Mouse (Mus musculus): Measurements from ENCODE around the gene Wdr66.
"Not testable (repeated sequence)": the region's sequence is repeated elsewhere in the genome, so short reads cannot be mapped to it uniquely, and the experiment has no call there.

Gene Wdr66

GRCm38 (mm10) chr5:123251834-123252233 is at the start of gene Wdr66:
Wdr66 (plus strand) TSS chr5:123252102.
- DNase-seq, result peak; percentile 79 to 83

DNA sequence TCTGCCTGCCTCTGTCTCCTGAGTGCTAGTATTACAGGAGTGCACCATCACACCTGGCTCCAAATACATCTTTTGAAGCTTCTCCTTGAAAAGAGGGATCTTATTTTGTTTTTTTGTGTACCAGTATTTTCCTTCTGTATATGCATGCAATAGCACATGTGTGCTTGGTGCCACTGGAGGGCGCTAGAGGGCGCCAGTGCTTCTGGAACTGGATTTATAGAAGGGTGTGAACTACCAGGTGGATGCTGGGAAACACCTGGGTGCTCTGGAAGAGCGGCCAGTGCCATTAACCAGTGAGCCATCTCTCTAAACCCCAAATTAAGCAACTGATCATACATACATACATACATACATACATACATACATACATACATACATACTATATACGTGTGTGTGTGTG is 49.1 kb upstream of the Wdr66 start:
- DNase-seq, result not testable (repeated sequence)

DNA sequence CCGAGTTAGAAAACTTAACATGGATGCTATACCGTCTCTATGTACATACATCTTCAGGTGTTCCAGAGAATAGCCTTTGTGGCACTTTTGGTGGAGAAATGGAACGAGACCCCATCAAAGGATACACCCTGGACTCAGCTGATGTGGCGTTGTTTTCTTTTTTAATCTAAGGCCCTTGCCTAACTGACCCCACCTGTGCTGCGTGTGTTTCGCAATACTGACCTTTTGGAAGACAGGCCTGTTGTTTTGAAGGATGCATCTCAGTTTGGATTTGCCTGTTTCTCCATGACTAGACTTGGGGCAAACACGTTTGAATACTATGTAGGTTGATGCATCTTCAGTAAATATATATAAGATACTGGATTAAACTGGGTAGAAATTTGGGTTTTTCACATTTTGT is 48.3 kb upstream of the Wdr66 start:
- DNase-seq, result not testable (repeated sequence)

GRCm38 (mm10) chr5:123222346-123223050 is 29.4 kb upstream of the Wdr66 start:
- DNase-seq, result not testable (repeated sequence)

GRCm38 (mm10) chr5:123223051-123223410 is 28.9 kb upstream of the Wdr66 start:
- DNase-seq, result no peak

- not testable (repeated sequence) for DNase-seq
These were observed 28.0 kb upstream of the Wdr66 start for GRCm38 (mm10) chr5:123223861-123224260.

DNA sequence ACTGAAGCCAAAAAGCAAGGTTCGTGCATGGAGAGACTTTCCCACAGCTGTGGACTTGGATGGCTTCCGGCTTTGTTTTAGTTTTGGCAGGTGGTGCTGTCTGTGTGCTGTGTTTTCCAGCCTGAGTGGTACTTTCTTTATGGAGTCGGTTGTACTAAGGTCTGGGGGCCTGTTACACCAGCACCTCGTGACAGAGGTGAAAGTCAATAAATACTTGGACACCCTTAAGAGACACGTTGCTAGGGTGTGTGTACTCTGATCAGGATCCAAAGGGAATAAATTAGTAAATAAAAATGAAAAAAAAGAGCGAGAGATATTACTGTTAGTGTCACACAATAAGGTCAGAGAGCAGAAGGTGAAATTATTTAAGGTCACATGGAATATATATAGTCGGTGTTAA is 25.1 kb upstream of the Wdr66 start:
- no peak for DNase-seq

DNA sequence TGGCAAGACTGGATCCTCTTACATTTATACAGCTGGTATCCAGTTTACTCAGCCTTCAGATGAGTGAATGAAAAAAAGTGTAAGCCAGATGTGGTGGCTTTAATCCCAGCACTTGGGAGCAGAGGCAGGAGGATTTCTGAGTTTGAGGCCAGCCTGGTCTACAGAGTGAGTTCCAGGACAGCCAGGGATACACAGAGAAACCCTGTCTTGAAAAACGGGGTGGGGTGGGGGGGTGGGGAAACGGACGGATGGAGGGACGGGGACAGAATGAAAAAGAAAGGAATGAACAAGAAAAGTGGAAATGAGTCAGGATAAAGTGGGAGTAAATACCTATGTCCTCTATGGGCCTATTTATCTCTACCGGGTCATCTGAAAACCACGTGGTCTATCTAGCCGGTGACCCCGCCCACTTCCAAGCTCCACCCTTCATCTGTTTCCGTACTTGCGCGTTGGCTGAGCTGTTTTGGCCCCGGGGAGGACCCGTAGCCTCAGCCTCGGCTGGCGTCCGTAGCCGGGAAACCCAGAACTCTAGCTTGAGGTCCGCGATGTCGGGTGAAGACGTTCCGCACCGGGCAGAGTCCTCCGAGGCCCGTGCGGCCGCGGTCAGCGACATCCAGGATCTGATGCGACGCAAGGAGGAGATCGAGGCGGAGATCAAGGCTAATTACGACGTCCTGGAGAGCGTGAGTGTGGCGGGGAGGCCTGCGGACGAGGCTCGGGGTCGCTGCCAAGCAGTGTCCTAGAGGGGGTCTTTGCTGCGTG is 24.0 kb upstream of the Wdr66 start:
- DNase-seq, result peak; percentile 98

DNA sequence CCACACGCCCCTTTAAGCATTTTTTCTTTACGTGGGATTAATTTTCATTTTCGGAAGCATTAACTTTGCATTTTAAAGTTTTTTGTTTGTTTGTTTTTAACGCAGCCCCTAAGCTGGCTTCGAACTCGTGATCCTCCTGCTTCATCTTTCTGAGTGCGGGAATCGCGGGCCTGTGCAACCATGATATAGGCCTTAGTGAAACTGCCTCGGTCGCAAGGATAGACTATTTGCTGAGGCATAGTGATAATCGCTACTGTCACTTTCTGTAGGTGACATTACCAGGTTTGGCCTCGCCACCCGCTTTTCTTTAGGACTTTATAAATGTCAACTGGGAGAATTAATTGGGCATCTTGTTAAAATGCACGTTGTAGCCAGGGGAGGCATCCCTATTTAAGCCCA is 23.4 kb upstream of the Wdr66 start:
- no peak for DNase-seq

GRCm38 (mm10) chr5:123229296-123229695 is 22.6 kb upstream of the Wdr66 start:
- DNase-seq, result no peak

DNA sequence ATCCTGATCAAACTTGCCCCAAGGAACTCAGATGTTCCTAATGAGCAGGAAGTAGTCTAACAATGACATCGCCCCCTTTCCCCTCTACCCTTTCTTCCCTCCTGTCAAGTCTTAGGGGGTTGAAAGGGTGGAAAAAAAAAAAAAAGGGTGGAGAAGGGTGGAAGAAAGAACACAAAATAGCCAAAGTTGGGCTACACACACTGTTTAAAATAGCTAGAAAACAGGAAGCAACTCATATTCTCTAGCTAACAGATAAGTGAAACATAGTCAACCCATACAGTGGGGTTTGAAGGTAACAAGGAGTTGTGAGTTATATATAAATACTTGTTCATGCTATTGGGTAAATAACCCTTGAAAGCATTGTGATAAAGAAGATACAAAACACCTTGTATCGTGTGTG is 19.7 kb upstream of the Wdr66 start:
- no peak for DNase-seq

- DNase-seq, result peak; percentile 45 to 62
These were observed 16.2 kb upstream of the Wdr66 start for GRCm38 (mm10) chr5:123235731-123236130.

DNA sequence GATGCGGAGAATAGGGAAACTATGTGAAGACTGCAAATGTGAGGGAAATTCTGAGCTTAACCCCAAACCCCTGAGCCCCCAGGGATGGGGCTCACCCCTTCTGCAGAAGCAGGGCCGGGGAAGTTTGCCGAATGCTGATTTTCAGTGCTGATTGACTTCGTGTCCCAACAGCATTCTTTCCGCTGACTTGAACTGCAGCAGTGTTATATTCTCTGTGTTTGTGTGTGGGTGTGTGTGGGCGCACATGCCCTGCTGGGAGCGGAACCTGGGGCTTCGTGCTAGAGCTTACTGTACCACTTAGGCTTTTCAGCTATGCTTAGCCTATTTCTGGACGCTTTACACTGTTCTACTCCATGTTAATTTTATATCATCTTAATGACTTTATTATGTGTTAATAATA is 15.5 kb upstream of the Wdr66 start:
- DNase-seq, result no peak

DNA sequence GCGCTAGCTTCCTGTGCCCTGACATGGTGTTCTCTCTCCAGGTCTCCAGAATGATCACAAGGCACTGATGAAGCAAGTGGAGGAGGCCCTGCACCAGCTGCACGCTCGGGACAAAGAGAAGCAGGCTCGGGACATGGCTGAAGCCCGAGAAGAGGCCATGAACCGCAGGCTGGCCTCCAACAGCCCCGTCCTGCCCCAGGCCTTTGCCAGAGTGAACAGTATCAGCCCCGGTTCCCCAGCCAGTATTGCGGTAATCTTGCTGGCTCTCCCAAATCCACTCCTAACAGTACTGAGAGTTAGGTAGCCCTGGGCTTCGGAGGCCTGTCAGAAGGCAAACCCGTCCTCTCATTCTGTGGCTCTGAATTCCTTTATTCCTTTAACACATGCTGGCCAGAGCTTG is 12.4 kb upstream of the Wdr66 start:
- no peak for DNase-seq

- peak; percentile 66 to 70 for DNase-seq
These were observed 6.4 kb upstream of the Wdr66 start for GRCm38 (mm10) chr5:123245518-123245917.

- no peak for DNase-seq
These were observed 512 bp upstream of the Wdr66 start for GRCm38 (mm10) chr5:123251390-123251789.

- peak; percentile 50 to 52 for DNase-seq
These were observed 5.2 kb downstream of the Wdr66 start for GRCm38 (mm10) chr5:123256841-123257755.

GRCm38 (mm10) chr5:123258990-123259389 is 7.1 kb downstream of the Wdr66 start:
- peak; percentile 83 to 84 for DNase-seq

DNA sequence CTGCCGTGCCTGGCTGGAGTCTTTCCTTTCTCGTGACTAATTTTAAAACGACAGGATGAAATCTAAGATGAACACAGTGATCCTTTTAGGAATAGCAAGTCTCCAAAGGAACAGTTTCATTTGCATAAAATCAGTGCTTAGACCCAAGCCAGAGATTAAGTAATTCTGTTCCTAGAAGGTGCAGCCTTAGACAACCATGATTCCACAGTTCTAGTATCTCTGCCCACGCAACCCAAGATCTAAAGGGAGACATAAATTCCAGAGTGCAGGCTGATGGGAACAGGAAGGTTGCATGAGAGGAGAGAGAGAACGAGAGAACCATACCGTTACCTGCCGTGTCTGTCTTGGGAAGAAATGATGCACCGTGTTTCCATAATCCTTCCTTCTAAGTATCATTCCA is 8.8 kb downstream of the Wdr66 start:
- DNase-seq, result no peak

DNA sequence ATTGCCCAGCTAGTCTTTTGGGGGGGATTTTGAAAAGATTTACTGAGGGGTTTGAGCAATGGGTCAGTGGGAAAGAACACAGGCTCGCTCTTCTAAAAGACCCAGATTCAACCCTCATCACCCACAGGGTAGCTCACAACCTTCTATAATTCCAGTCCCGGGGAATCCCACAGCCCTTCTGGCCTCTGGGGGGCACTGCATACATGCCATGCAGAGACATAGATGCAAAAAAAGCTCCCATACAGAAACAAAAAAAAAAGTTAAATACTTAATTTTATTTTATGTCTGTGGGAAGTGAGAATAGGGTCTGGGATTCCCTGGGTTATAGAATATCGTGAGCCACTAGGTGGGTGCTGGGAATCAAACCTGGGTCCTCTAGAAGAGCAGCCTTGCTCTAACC is 15.0 kb downstream of the Wdr66 start:
- no peak for DNase-seq

DNA sequence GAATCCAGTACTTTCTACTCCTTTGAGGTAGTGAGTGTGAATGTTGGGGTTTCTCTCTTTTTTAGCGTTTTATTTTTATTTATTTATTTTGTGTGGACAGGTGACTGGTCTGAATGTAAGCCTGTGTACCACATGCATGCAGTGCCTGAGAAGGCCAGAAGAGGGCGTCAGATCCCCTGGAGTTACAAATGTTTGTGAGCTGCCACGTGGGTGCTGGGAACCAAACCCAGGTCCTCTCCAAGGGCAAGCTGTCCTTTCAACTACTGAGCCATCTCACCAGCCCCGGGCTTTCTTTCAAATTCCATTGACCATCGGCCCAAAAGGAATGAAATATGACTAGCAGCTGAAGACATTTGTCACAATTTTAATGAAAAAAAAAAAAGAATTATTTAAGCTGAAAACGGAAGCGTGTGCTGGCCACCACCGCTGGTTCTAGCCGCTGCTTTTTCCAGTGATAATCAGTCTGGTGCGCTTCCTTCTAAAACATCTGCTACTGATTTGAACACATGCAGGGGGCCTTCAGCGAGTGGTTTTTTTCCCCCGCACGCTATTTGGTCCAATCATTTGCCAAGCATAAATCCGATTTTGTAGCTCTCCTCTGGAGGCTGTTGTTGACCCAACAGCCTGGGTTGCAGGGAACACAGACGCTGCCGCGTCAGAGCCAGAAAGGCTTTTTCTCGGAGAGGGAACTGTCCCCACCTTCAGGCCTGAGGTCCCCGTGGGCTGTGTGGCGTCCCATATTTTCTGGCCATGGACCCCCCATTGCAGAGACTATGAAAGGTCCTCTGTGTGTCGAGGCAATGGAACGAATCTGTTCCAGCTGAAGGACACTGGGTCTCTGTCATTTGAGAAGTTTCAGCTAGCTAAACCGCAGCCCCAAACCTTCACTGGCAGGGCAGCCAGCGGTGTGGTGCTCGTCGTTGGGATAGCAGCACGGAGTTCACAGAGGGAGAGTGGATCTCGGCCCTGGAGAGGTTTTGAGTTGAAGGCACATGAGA is 16.9 kb downstream of the Wdr66 start:
- no peak for DNase-seq

GRCm38 (mm10) chr5:123270917-123271316 is 19.0 kb downstream of the Wdr66 start:
- DNase-seq, result no peak

Data from cerebellum, postnatal 36 days (tissue).